Mouse (Mus musculus) forebrain, embryonic 14.5 days (tissue): ENCODE results near the gene Gcsh. TPM values are rescaled to one million over a fixed set of nuclear protein-coding genes. Genes with fewer than 3 reads are reported as not detected.

Experiments
- ATAC-seq: fragments of 200-750 bp; cut with Nextera tagmentation; 2 replicates; pipeline ENCODE4 v1.8.0; 2017; ENCODE audit warnings: mild to moderate bottlenecking, moderate library complexity
- DNase-seq: peaks from one replicate; pipeline ENCODE4 v3.0.0-alpha.2; 2015; ENCODE audit warnings: low spot score
- H3K27ac ChIP-seq: fragments of 300-500 bp; sonication (generic); 2 replicates; pipeline ENCODE4 v1.5.1; 2014; ENCODE audit warnings: low read depth, mild to moderate bottlenecking, control low read depth, low read length, moderate library complexity
- H3K27me3 ChIP-seq: fragments of 300-500 bp; sonication (generic); replicated peaks from 2 replicates; pipeline ENCODE4 v1.6.1; 2014; ENCODE audit warnings: low read length, control low read depth, mixed read lengths; ENCODE audit not compliant: control insufficient read depth, insufficient read depth
- H3K36me3 ChIP-seq: fragments of 300-500 bp; sonication (generic); 2 replicates; pipeline ENCODE4 v1.6.1; 2014; ENCODE audit warnings: low read length, control low read depth; ENCODE audit not compliant: control insufficient read depth, insufficient read depth
- H3K4me1 ChIP-seq: fragments of 300-500 bp; sonication (generic); 2 replicates; pipeline ENCODE4 v1.6.1; 2014; ENCODE audit warnings: antibody characterized with exemption, low read length, control low read depth; ENCODE audit not compliant: control insufficient read depth, insufficient read depth
- H3K4me2 ChIP-seq: fragments of 300-500 bp; sonication (generic); 2 replicates; pipeline ENCODE4 v1.6.1; 2014; ENCODE audit warnings: mild to moderate bottlenecking, control low read depth, low read length
- H3K4me3 ChIP-seq: fragments of 300-500 bp; sonication (generic); 2 replicates; pipeline ENCODE4 v1.5.1; 2014; ENCODE audit warnings: low read depth, low read length, control low read depth
- H3K9ac ChIP-seq: fragments of 300-500 bp; sonication (generic); 2 replicates; pipeline ENCODE4 v1.6.1; 2014; ENCODE audit warnings: mild to moderate bottlenecking, low read length, control low read depth, moderate library complexity
- H3K9me3 ChIP-seq: fragments of 300-500 bp; sonication (generic); replicated peaks from 2 replicates; pipeline ENCODE4 v1.6.1; 2016; ENCODE audit warnings: low read length, control low read depth, mixed read lengths; ENCODE audit not compliant: control insufficient read depth
- WGBS: fragments of 180-500 bp; shearing (Covaris S2); extraction: QIAGEN DNeasy Blood & Tissue Kit; methylation state at CpG from one replicate; pipeline ENCODE4 v1.1.7; 2014; 5-methylcytosine and 5-hydroxymethylcytosine counted together
- polyA plus RNA-seq: library from polyadenylated mRNA; unstranded; fragments of >200 nt; fragmentation: Nextera tagmentation; extraction: Ambion mirVana; gene quantifications from 2 replicates; pipeline ENCODE4 v1.2.1, GENCODE M21; 2014

The Gcsh gene
- polyA plus RNA-seq, 1 experiment from 2014 or later, result 112 TPM

DNA sequence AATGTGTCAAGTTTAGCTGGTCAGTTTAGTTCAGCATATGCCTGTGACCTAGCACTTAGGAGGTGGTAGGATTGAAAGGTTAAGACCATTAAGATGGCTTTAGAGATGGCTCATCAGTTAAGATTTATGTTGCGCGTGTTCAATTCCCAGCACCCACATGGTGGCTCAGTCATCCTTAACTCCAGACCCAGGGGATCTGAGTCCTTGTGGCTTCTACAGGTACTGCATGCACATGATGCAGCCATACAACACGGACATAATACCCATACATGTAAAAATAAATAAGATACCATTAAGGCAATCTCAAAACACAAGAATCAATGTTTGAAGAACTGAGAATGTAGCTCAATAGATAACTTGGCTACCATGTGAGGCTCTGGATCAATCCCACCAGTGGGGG is 3.5 kb downstream of the Gcsh start:
- ATAC-seq (no peak), DNase-seq (no peak)
- Histone ChIP-seq H3K4me1 (peaks cover 8% of the 10 kb centered on the region; the same call in 1 of the 2 replicates), H3K27me3 (no peaks in the 10 kb centered on the region), H3K9ac (no peak overlapping the region), H3K9me3 (no peaks in the 10 kb centered on the region), H3K4me3 (no peak overlapping the region), H3K27ac (no peak overlapping the region), H3K4me2 (no peak overlapping the region), H3K36me3 (no peaks in the 10 kb centered on the region; the same call in 1 of the 2 replicates)
- WGBS, result 94% methylated on average over 3 of the region's 3 CpGs

DNA sequence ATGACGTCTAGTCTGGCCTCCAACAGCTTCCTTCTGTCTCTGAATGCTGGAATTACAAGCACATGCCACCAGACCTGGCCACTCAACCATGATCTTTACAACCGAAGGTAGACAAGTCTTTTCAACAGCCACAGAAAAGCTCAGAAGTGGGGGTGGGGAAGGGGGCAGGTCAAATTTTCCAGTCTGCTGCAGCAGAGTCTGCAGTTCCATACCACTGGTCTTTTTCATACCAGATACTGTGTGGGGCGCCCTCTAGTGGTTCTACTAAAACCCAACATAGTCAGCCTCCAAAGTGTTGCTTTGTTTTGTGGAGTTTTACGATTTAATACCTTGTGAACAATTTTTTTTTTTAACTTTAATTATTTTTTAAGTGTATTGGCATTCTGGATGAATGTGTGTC is 13.2 kb downstream of the Gcsh start:
- DNase-seq (peak; percentile 80), ATAC-seq (no peak)
- no peak overlapping the region for H3K4me2 ChIP-seq
- H3K9me3 ChIP-seq, result no peaks in the 10 kb centered on the region
- H3K36me3 ChIP-seq, result no peaks in the 10 kb centered on the region
- no peak overlapping the region for H3K9ac ChIP-seq
- H3K27me3 ChIP-seq, result no peaks in the 10 kb centered on the region
- H3K4me1 ChIP-seq, result no peaks in the 10 kb centered on the region
- no peak overlapping the region for H3K4me3 ChIP-seq
- no peak overlapping the region for H3K27ac ChIP-seq
- 10% methylated on average over 4 of the region's 4 CpGs for WGBS

DNA sequence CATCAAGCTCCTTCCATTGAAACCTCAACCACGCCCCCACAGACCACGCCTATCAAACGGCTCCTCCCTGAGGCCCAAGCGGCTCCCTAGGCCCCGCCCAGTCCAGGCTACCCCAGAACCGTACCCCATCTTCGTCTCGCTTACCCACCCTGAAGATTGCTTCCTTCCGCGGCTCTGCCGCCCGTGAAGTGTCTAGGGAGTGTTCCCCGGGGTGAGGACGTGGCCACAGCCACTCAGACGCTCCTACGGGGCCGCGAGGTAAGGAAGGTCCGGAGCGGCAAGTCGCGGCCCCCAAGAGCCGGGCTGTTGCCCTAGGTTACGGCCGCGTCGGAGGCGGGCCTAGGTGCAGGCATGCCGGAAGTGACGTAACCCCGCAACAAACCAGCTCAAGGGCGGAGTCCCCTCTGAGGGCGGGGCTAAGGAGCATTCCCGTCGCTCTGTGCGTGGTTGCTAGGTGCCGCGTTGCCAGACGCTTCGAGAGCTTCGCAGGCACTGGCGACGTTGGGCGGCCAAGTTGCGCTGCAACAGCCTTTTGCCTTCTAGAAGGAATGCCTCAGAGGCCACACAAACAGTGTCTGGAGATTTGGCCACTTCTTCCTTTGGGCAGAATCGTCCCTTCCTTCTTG is 14.6 kb downstream of the Gcsh start, which contains the start of gene 1700030J22Rik:
Gene 1700030J22Rik (minus strand): TSS at position 329 of the 626 bp plus-strand sequence.
- Histone ChIP-seq H3K27me3 (no peaks in the 10 kb centered on the region), H3K9ac (peak within 1 kb of the TSS; percentile 47), H3K4me1 (no peaks in the 10 kb centered on the region), H3K36me3 (no peaks in the 10 kb centered on the region), H3K4me3 (peak within 1 kb of the TSS; percentile 47), H3K27ac (no peak within 1 kb of the TSS), H3K4me2 (peak within 1 kb of the TSS; percentile 61), H3K9me3 (no peaks in the 10 kb centered on the region)
- ATAC-seq (peak; percentile 99), DNase-seq (peak; percentile 99)
- WGBS, result under 1% methylated on average over 46 of the region's 46 CpGs

DNA sequence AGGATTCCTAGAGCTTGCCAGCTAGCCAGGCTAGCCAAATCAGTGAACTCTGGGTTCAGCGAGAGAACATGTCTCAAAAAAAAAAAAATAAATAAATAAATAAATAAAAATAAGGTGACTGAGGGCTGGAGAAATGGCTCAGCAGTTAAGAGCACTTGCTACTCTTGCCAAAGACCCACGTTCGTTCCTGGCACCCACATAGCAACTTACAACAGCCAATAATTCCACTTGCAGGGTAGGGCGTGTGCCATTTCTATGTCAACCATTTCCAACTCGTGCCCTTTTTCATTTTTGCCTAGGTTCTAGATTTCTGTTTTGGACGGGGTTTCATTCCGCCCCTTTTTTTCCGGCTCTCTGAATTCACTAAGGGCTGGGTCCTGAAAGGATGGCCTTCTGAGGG is 15.3 kb downstream of the Gcsh start:
- no peak for ATAC-seq
- H3K27me3 ChIP-seq, result no peaks in the 10 kb centered on the region
- peak overlapping the region; percentile 47 for H3K4me3 ChIP-seq
- no peaks in the 10 kb centered on the region for H3K36me3 ChIP-seq
- H3K27ac ChIP-seq, result no peak overlapping the region
- no peaks in the 10 kb centered on the region for H3K9me3 ChIP-seq
- WGBS, result 31% methylated on average over 8 of the region's 8 CpGs
- DNase-seq, result peak; percentile 7
- peak overlapping the region; percentile 61 for H3K4me2 ChIP-seq
- H3K4me1 ChIP-seq, result no peaks in the 10 kb centered on the region
- H3K9ac ChIP-seq, result peak overlapping the region; percentile 47

DNA sequence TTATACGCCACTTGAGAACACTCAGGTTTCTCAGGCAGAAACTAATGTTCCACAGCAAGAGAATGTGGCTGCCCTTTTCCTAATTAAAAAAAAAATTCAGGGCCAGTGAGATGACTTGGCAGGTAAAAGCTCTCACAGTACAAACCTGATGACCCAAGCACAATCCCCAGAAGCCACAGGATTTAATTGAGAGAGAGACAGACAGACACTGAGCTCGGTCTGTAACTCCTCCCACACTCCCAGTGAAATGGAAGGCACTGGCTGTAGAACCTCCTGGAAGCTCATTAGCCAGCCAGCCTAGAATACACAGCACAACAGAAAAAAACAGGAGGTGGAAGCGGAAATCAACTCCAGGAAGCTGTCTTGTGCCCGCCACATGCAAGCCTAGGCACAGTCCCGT is 17.7 kb downstream of the Gcsh start:
- H3K9me3 ChIP-seq, result no peaks in the 10 kb centered on the region
- H3K4me3 ChIP-seq, result no peak overlapping the region
- no peaks in the 10 kb centered on the region for H3K27me3 ChIP-seq
- ATAC-seq, result no peak
- no peaks in the 10 kb centered on the region for H3K4me1 ChIP-seq
- WGBS, result 55% methylated on average over 5 of the region's 5 CpGs
- DNase-seq, result no peak
- no peak overlapping the region for H3K27ac ChIP-seq
- H3K36me3 ChIP-seq, result no peaks in the 10 kb centered on the region
- H3K9ac ChIP-seq, result no peak overlapping the region
- no peak overlapping the region for H3K4me2 ChIP-seq

DNA sequence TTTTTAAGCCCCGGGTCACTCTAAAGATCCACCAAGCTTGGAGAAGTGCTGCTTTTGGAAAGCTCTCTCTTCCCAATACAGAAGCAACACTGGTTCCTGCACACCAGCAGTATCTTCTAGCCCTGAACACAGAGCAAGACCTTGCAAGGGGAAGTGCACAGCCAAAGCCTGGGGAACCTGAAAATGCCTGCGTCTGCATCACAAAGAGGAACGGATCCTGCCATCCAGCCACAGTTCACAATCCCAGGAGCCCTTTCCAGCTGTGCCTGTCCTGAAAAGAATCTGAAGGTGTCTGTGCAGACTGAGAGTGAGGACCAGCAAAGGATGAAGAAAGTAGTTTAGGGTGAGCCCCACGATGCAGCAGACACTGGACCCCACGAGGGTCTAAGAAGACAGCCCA is 18.3 kb downstream of the Gcsh start:
- Histone ChIP-seq H3K9me3 (no peaks in the 10 kb centered on the region), H3K27ac (no peak overlapping the region), H3K36me3 (no peaks in the 10 kb centered on the region), H3K4me3 (no peak overlapping the region), H3K4me2 (no peak overlapping the region), H3K27me3 (no peaks in the 10 kb centered on the region), H3K9ac (no peak overlapping the region), H3K4me1 (no peaks in the 10 kb centered on the region)
- WGBS, result 39% methylated on average over 5 of the region's 5 CpGs
- no peak for DNase-seq
- ATAC-seq, result no peak

DNA sequence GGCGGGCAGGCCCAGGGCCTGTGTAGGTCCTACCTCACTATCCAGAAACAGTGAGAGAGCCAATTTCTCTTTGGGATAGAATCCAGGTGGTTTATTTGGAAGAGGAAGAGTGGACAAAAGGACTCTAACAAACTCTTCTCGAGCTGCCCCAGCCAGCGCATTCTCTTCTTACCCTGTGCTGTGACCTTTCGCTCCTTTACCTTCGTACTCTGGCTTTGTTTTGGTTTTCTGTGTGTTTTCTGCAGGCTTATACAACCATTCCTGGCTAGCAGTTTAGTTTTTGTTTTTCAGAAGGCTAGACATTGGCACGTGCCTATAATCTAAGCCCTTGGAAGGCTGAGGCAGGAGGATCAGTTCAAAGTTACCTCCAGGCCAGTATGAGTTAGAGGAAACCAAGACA is 23.8 kb downstream of the Gcsh start:
- Histone ChIP-seq H3K4me3 (no peak overlapping the region), H3K4me1 (no peaks in the 10 kb centered on the region), H3K36me3 (no peaks in the 10 kb centered on the region), H3K4me2 (no peak overlapping the region), H3K27me3 (no peaks in the 10 kb centered on the region), H3K27ac (no peak overlapping the region), H3K9me3 (no peaks in the 10 kb centered on the region), H3K9ac (no peak overlapping the region)
- WGBS, result 85% methylated on average over 6 of the region's 6 CpGs
- no peak for DNase-seq
- ATAC-seq, result no peak

DNA sequence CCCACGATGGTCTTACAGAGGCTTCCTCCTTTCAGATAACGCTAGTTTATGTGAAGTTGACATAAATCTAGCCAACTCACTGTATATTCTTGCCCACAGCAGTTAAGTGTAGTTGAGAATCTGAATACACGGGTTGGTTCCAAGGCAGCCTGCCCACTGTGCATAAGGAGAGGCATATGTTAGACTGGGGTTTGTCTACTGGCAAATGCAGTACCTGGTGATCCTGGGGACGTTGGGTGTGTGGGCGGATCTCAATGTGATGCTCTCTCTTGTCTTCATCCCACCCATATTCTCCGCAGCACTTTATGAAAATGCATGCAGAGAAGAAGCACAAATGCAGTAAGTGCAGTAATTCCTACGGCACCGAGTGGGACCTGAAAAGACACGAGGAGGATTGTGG is 38.9 kb downstream of the Gcsh start:
- Histone ChIP-seq H3K36me3 (peaks cover 56% of the 10 kb centered on the region), H3K4me2 (no peak overlapping the region), H3K27ac (no peak overlapping the region), H3K9ac (no peak overlapping the region), H3K27me3 (no peaks in the 10 kb centered on the region), H3K4me3 (no peak overlapping the region), H3K9me3 (no peaks in the 10 kb centered on the region), H3K4me1 (no peaks in the 10 kb centered on the region)
- no peak for ATAC-seq
- WGBS, result 94% methylated on average over 9 of the region's 9 CpGs
- no peak for DNase-seq

DNA sequence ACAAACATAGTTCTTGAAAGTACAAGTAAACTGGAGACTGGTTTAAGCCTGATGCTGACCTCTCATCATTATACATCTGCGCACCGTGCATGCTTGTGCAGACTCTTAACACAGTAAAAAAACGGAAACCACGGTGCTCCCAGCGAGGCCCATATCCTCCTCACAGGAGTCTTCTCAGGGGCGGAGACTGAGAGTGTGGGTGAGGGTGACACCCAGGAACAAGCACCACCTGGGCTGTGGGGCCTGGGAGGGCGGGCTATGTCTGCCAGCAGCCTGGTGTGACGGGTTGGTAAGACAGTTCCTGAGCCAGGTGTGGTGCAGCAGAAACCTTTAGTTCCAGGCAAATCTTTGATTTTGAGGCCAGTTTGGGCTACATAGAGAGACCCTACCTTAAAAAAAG is 40.9 kb downstream of the Gcsh start:
- H3K9me3 ChIP-seq, result no peaks in the 10 kb centered on the region
- H3K4me1 ChIP-seq, result no peaks in the 10 kb centered on the region
- no peak for DNase-seq
- H3K4me3 ChIP-seq, result no peak overlapping the region
- H3K36me3 ChIP-seq, result peaks cover 40% of the 10 kb centered on the region
- no peak overlapping the region for H3K27ac ChIP-seq
- H3K4me2 ChIP-seq, result no peak overlapping the region
- no peak for ATAC-seq
- 93% methylated on average over 8 of the region's 8 CpGs for WGBS
- H3K27me3 ChIP-seq, result no peaks in the 10 kb centered on the region
- H3K9ac ChIP-seq, result no peak overlapping the region
